Mouse (Mus musculus): ENCODE results near the gene Cfap299. TPM values are rescaled to one million over a fixed set of nuclear protein-coding genes. Genes with fewer than 3 reads are reported as not detected.
"Not testable (repeated sequence)": the region's sequence is repeated elsewhere in the genome, so short reads cannot be mapped to it uniquely, and the experiment has no call there.

Cfap299 gene
- polyA plus RNA-seq, 1 experiment from 2014 or later, result 0.70 TPM

DNA sequence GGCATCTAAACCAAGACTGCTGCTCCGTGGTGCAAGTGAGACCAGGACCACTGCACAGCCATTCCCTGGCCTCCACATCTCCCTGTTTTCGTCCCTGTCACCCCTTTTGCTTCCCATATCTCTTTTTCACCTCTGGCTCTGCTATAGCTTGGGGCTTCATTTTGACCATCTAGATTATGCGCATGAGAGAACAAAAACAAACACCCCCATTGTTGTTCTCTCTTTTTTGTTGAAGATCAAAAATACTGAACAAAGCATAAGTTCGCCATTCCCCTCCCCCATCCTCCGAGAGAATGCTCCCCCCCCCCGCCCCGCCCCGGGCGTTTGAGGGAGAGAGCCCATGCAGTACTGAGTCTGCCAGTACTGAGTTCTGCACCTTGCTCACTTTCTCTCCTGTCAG is 234.7 kb downstream of the Cfap299 start:
- Histone ChIP-seq H3K4me3 (ENCODE audit: low read depth, low read length) (no peak overlapping the region), H3K9ac (ENCODE audit: low read depth, low read length) (no peak overlapping the region), H3K27ac (ENCODE audit: low read depth, low read length) (no peak overlapping the region), H3K4me1 (replicated peaks; ENCODE audit: control insufficient read depth, insufficient read depth, low read length) (no peaks in the 10 kb centered on the region), H3K36me3 (ENCODE audit: control insufficient read depth, insufficient read depth, low read length) (no peaks in the 10 kb centered on the region), H3K9me3 (ENCODE audit: control insufficient read depth, low read length) (no peaks in the 10 kb centered on the region), H3K27me3 (replicated peaks; ENCODE audit: control insufficient read depth, insufficient read depth, low read length) (no peaks in the 10 kb centered on the region), H3K4me2 (no peak overlapping the region)
- WGBS, result 64% methylated on average over 9 of the region's 9 CpGs
- ATAC-seq (replicated peaks; ENCODE audit: low FRiP score), result no peak
- DNase-seq (ENCODE audit: low spot score), result no peak

DNA sequence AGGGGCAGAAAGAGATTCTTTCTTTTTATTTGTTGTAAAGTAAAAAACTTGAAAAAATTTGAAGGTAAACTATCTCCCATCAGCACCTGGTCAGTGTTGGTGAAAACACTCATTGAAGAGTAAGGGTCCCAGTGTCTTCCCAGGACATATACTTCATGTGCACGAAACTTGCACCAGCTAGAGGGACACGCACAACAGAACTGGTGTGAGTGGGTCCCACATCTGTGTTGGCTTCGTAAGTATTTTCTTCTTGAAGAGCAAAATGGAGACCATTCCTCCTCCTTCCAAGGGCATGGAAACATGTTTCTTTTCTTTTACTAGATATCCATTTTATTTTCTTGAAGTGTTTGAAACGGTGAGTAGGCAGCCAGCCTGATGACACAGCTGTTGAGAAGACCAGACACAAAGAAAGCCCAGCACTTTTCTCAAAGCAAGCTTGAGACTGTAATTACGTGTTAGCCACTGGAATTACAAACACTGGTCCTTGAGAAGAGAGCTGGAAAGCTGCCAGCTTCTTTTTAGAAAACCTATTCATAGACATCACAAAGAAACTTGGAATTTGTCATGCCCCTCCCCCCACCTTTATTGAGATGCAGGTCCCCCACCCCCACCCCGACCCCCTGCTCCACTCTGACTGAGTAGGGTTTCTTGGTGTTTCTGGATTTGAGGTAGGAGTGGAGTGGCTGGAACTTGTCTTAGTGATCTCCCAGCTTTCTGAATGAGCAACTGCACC is 237.5 kb downstream of the Cfap299 start:
- no peak overlapping the region for H3K4me2 ChIP-seq
- no peak overlapping the region for H3K4me3 ChIP-seq (ENCODE audit: low read depth, low read length)
- H3K27me3 ChIP-seq (replicated peaks; ENCODE audit: control insufficient read depth, insufficient read depth, low read length), result no peaks in the 10 kb centered on the region
- WGBS, result 66% methylated on average over 6 of the region's 6 CpGs
- no peaks in the 10 kb centered on the region for H3K9me3 ChIP-seq (ENCODE audit: control insufficient read depth, low read length)
- H3K9ac ChIP-seq (ENCODE audit: low read depth, low read length), result no peak overlapping the region
- no peaks in the 10 kb centered on the region for H3K4me1 ChIP-seq (replicated peaks; ENCODE audit: control insufficient read depth, insufficient read depth, low read length)
- no peaks in the 10 kb centered on the region for H3K36me3 ChIP-seq (ENCODE audit: control insufficient read depth, insufficient read depth, low read length)
- DNase-seq (ENCODE audit: low spot score) (no peak), ATAC-seq (replicated peaks; ENCODE audit: low FRiP score) (no peak)
- no peak overlapping the region for H3K27ac ChIP-seq (ENCODE audit: low read depth, low read length)

DNA sequence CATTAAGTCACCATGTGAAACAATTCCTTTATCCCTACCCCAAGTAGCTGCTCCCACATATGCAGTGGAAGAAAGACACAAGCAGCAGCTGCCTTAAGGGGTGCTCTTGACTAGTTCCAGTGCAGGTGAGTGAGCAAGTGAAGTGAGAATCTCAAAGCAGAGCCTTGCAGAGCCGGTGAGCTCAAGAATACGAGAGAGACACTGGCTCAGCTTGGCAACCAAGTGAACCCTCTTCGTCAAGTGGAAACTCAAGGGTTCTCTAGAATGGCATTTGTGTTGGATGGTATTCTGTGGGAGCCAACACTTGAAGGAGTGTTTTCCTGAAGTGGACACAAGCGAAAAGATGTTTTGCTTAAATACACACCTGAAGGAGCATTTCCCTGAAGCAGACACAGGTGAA is 239.4 kb downstream of the Cfap299 start:
- DNase-seq (ENCODE audit: low spot score), result no peak
- ATAC-seq (replicated peaks; ENCODE audit: low FRiP score), result no peak
- H3K9me3 ChIP-seq (ENCODE audit: control insufficient read depth, low read length), result no peaks in the 10 kb centered on the region

DNA sequence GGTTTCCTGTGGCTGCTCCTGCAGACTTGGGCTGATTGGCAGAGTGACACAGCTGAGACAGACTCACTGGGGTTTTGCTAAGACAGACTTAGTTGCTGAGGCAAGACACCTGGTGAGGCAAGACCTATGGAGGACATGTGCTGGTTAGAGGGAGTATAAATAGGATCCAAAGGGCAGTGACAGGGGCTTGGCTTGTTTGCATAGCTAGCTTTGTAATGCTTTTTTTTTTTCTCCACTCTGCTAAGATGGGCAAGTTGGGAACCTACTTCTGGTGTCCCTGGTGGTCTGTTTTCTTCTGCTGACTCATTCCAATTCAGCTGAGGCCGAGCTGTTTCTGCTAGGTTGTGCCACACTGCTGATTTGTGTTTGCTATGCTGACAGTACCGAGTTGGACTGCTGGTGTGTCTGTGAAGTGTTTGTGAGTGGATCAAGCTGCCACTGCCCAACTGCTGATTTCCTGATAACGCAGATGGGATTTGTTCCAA is 240.0 kb downstream of the Cfap299 start:
- no peak overlapping the region for H3K9ac ChIP-seq (ENCODE audit: low read depth, low read length)
- H3K27ac ChIP-seq (ENCODE audit: low read depth, low read length), result no peak overlapping the region
- no peaks in the 10 kb centered on the region for H3K9me3 ChIP-seq (ENCODE audit: control insufficient read depth, low read length)
- H3K4me2 ChIP-seq, result no peak overlapping the region
- no peak for DNase-seq (ENCODE audit: low spot score)
- no peak overlapping the region for H3K4me3 ChIP-seq (ENCODE audit: low read depth, low read length)
- no peaks in the 10 kb centered on the region for H3K4me1 ChIP-seq (replicated peaks; ENCODE audit: control insufficient read depth, insufficient read depth, low read length)
- no peak for ATAC-seq (replicated peaks; ENCODE audit: low FRiP score)
- 36% methylated on average over 3 of the region's 3 CpGs for WGBS
- no peaks in the 10 kb centered on the region for H3K36me3 ChIP-seq (ENCODE audit: control insufficient read depth, insufficient read depth, low read length)
- no peaks in the 10 kb centered on the region for H3K27me3 ChIP-seq (replicated peaks; ENCODE audit: control insufficient read depth, insufficient read depth, low read length)

More for the DNA sequence above, 239.4 kb downstream of the Cfap299 start:
- Histone ChIP-seq H3K4me1 (replicated peaks; ENCODE audit: control insufficient read depth, insufficient read depth, low read length) (no peaks in the 10 kb centered on the region), H3K9ac (ENCODE audit: low read depth, low read length) (no peak overlapping the region), H3K4me3 (ENCODE audit: low read depth, low read length) (no peak overlapping the region), H3K27ac (ENCODE audit: low read depth, low read length) (no peak overlapping the region), H3K27me3 (replicated peaks; ENCODE audit: control insufficient read depth, insufficient read depth, low read length) (no peaks in the 10 kb centered on the region), H3K4me2 (no peak overlapping the region), H3K36me3 (ENCODE audit: control insufficient read depth, insufficient read depth, low read length) (no peaks in the 10 kb centered on the region)
- WGBS, result 86% methylated on average over 4 of the region's 4 CpGs

DNA sequence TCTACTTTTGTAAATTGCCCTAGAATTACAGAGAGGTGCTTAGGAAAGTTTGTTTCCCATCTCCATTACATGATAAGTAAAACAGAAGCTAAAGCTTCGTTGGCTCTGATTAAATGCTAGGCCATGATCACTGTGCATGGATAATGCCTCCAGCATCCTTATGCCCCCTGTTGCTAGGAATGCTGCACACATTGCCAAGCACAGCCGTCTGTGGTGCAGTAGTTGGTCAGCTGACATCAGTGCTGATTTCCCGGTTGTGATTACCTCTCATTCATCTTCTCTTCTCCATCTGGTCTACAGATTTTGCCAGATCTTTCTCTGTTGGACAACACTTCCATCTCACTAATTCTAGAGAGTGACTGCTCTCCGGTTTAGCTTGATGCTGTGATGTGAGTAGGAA is 243.3 kb downstream of the Cfap299 start:
- no peaks in the 10 kb centered on the region for H3K9me3 ChIP-seq (ENCODE audit: control insufficient read depth, low read length)
- H3K4me1 ChIP-seq (replicated peaks; ENCODE audit: control insufficient read depth, insufficient read depth, low read length), result no peaks in the 10 kb centered on the region
- no peak overlapping the region for H3K4me2 ChIP-seq
- no peak overlapping the region for H3K4me3 ChIP-seq (ENCODE audit: low read depth, low read length)
- DNase-seq (ENCODE audit: low spot score) (no peak), ATAC-seq (replicated peaks; ENCODE audit: low FRiP score) (no peak)
- no peaks in the 10 kb centered on the region for H3K27me3 ChIP-seq (replicated peaks; ENCODE audit: control insufficient read depth, insufficient read depth, low read length)
- no peaks in the 10 kb centered on the region for H3K36me3 ChIP-seq (ENCODE audit: control insufficient read depth, insufficient read depth, low read length)
- H3K9ac ChIP-seq (ENCODE audit: low read depth, low read length), result no peak overlapping the region
- no peak overlapping the region for H3K27ac ChIP-seq (ENCODE audit: low read depth, low read length)
- WGBS, result 67% methylated on average over 4 of the region's 4 CpGs

DNA sequence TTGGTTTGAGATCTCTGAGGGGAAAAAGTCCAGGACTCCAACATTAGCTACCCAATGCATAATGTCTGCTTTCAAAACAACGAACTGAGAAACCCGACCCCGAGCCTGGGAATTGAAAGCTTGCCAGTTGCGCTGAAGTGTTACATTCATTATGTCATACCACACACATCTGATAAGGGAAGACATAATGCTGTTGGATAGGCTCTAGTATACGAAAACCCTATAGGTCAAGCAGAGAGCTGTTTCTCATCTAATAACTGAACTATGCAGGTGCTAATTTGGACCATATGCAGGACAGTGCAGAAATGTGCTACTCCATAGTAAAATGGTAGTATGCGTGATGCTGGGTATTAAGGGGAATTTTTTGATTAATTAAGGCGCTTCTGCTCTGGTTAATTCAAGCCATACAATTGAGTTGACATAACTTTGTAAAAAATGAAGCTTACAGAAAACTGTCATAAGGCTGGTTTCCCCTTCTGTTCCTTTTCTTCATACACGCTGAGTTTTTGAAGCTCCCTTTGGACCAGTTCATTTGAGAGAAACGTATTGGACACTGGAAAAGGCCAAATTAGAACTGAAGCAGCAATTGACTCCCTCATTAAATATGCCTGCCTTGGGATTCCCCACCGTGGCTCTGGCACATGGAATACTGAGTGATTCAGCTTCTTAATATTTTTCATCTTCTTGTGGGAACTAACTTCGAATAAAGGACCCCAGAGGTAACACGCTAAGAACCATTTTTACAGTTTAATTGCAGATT is 245.8 kb downstream of the Cfap299 start:
- WGBS, result 70% methylated on average over 12 of the region's 12 CpGs
- Histone ChIP-seq H3K27me3 (replicated peaks; ENCODE audit: control insufficient read depth, insufficient read depth, low read length) (no peaks in the 10 kb centered on the region), H3K36me3 (ENCODE audit: control insufficient read depth, insufficient read depth, low read length) (no peaks in the 10 kb centered on the region), H3K9ac (ENCODE audit: low read depth, low read length) (no peak overlapping the region), H3K9me3 (ENCODE audit: control insufficient read depth, low read length) (no peaks in the 10 kb centered on the region), H3K4me3 (ENCODE audit: low read depth, low read length) (no peak overlapping the region), H3K4me1 (replicated peaks; ENCODE audit: control insufficient read depth, insufficient read depth, low read length) (no peaks in the 10 kb centered on the region), H3K27ac (ENCODE audit: low read depth, low read length) (no peak overlapping the region), H3K4me2 (no peak overlapping the region)
- DNase-seq (ENCODE audit: low spot score) (no peak), ATAC-seq (replicated peaks; ENCODE audit: low FRiP score) (no peak)

DNA sequence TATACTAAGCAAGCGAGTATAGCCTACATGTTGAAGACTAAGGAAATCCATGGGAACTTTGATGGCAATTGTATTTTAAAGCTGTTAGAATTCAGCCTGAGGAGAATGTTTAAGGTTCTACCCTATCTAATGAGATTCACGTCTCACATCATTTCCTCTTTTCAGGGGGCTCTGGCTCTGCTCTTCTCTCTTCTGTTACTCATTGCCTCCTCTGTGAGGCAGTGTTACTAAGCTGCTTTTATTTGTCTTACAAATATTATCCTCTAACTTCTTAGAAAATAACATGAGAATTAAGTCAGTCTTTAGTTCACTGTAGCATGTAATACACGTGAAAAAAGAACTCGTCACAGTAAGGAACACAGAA is 246.3 kb downstream of the Cfap299 start:
- ATAC-seq (replicated peaks; ENCODE audit: low FRiP score), result no peak

DNA sequence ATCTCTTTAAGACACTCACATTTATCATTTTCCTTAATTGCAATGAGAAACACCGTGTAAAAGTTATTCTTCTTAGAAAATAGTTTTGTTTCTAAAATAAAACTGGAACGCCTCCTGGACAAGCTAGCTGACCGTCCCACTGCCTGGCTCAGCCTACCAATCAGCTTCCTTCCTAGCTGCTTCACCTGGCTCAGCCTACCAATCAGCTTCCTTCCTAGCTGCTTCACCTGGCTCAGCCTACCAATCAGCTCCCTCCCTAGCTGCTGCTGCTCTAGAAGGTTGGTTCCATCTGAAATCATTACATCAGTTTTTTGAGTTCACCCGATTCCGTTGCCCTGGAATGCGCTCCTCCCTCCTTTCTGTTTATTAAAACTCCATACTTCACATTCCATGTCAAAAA is 247.4 kb downstream of the Cfap299 start:
- not testable (repeated sequence) for H3K4me1 ChIP-seq (replicated peaks; ENCODE audit: control insufficient read depth, insufficient read depth, low read length); ATAC-seq (replicated peaks; ENCODE audit: low FRiP score); H3K9me3 ChIP-seq (ENCODE audit: control insufficient read depth, low read length); H3K4me3 ChIP-seq (ENCODE audit: low read depth, low read length); H3K27me3 ChIP-seq (replicated peaks; ENCODE audit: control insufficient read depth, insufficient read depth, low read length); H3K4me2 ChIP-seq; H3K27ac ChIP-seq (ENCODE audit: low read depth, low read length); H3K9ac ChIP-seq (ENCODE audit: low read depth, low read length); H3K36me3 ChIP-seq (ENCODE audit: control insufficient read depth, insufficient read depth, low read length); DNase-seq (ENCODE audit: low spot score)
- 78% methylated on average over 6 of the region's 6 CpGs for WGBS

More for the DNA sequence above, 246.3 kb downstream of the Cfap299 start:
- 74% methylated on average over 4 of the region's 4 CpGs for WGBS
- Histone ChIP-seq H3K4me1 (replicated peaks; ENCODE audit: control insufficient read depth, insufficient read depth, low read length) (no peaks in the 10 kb centered on the region), H3K4me3 (ENCODE audit: low read depth, low read length) (no peak overlapping the region), H3K27me3 (replicated peaks; ENCODE audit: control insufficient read depth, insufficient read depth, low read length) (no peaks in the 10 kb centered on the region), H3K9me3 (ENCODE audit: control insufficient read depth, low read length) (no peaks in the 10 kb centered on the region), H3K36me3 (ENCODE audit: control insufficient read depth, insufficient read depth, low read length) (no peaks in the 10 kb centered on the region), H3K27ac (ENCODE audit: low read depth, low read length) (no peak overlapping the region), H3K9ac (ENCODE audit: low read depth, low read length) (no peak overlapping the region), H3K4me2 (no peak overlapping the region)
- no peak for DNase-seq (ENCODE audit: low spot score)

DNA sequence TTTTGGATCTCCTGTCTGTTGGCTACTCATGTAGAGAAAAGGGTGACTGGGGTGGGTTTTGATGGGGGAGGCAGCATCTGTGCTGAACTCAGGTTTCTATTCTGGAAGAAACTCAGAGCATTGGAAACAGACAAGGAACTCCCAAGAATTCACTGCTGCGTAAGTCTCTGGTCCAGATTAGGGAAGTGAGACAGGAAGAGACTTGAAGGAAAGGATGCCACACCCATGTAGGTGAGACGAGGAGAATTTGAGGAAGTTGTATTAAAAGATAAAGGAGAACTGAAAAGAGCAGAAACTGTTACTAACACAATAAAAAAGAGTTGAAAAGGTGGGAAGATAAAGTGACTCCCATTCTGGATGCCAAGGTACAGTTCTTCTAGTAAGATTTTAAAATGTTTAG is 249.3 kb downstream of the Cfap299 start:
- no peak overlapping the region for H3K4me3 ChIP-seq (ENCODE audit: low read depth, low read length)
- no peak overlapping the region for H3K27ac ChIP-seq (ENCODE audit: low read depth, low read length)
- DNase-seq (ENCODE audit: low spot score) (no peak), ATAC-seq (replicated peaks; ENCODE audit: low FRiP score) (no peak)
- no peaks in the 10 kb centered on the region for H3K9me3 ChIP-seq (ENCODE audit: control insufficient read depth, low read length)
- no peak overlapping the region for H3K4me2 ChIP-seq
- H3K27me3 ChIP-seq (replicated peaks; ENCODE audit: control insufficient read depth, insufficient read depth, low read length), result no peaks in the 10 kb centered on the region
- H3K36me3 ChIP-seq (ENCODE audit: control insufficient read depth, insufficient read depth, low read length), result no peaks in the 10 kb centered on the region
- WGBS, result 43% methylated on average over 2 of the region's 2 CpGs
- no peaks in the 10 kb centered on the region for H3K4me1 ChIP-seq (replicated peaks; ENCODE audit: control insufficient read depth, insufficient read depth, low read length)
- no peak overlapping the region for H3K9ac ChIP-seq (ENCODE audit: low read depth, low read length)
